Comparison of ENCODE assay signal across 10 mouse cellular contexts in the genomic region with DNA sequence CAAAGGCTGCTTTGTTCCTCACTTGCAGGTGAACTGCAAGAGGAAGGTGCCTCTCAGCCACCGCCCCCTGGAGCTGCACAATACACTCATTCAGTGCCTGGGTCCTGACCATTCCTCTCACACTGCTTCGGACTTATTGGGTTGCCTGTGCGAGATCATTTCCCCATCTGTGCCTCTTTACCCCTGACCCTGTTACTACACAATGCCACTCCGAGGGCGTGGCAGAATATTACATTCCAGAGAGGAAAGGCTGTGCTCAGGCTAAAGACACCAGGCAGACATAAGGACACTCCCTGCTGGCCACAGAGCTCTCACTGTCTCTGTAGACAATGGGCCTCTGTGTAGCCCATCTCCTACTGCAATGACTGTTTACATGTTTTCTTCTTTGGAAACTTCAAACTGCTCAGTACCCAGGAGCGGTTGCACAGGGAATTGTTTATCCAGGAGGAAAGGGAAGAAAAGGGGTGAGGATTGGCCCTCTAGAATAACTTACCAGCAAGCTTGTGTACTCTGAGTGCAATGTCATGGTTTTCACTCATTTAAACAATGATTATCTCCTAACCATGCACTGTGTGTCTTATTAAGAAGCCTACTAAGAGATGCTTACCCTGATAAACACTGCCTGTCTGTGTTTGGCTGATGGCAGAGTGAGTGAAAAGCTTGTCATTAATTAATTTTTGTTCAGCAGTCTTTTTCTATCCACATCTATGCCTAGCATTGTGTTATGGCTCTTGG.
DNase-seq lines count a peak whose midpoint lies in the region; ATAC-seq lines count a peak whose summit lies in the region.
"Had no signal": no experiment of that assay in that cellular context is flagged by ENCODE, and none has a peak within 500 bp of the region (broad histone marks: within the 10 kb centered on the region; RNA-seq: fewer than 3 reads in every experiment).

No protein-coding gene starts in this region.

- H3K27ac ChIP-seq in intestine, embryonic 14.5 days (ENCODE audit: low read depth), result peak overlapping the region; percentile 79
- H3K27ac ChIP-seq in neural tube, embryonic 15.5 days (replicated peaks), result no peak overlapping the region
- H3K27ac ChIP-seq: heart, embryonic 15.5 days had no signal

- H3K27me3 ChIP-seq in intestine, embryonic 14.5 days (replicated peaks; ENCODE audit: control insufficient read depth, insufficient read depth, low read length), result no peaks in the 10 kb centered on the region
- H3K27me3 ChIP-seq in neural tube, embryonic 15.5 days (replicated peaks), result no peaks in the 10 kb centered on the region
- H3K27me3 ChIP-seq: heart, embryonic 15.5 days had no signal

- no peak overlapping the region for H3K4me3 ChIP-seq in intestine, embryonic 14.5 days (ENCODE audit: low read depth, low read length)
- no peak overlapping the region for H3K4me3 ChIP-seq in neural tube, embryonic 15.5 days (replicated peaks)
- H3K4me3 ChIP-seq: heart, embryonic 15.5 days had no signal

- no peaks in the 10 kb centered on the region for H3K4me1 ChIP-seq in intestine, embryonic 14.5 days (replicated peaks; ENCODE audit: control insufficient read depth, insufficient read depth, low read length)
- 0 out of 2 replicates have a peak, but pooled peaks cover 7% of the 10 kb centered on the region for H3K4me1 ChIP-seq in neural tube, embryonic 15.5 days
- H3K4me1 ChIP-seq: heart, embryonic 15.5 days had no signal

- peak; percentile 97 for ATAC-seq in intestine, embryonic 14.5 days (replicated peaks; ENCODE audit: low FRiP score, low TSS enrichment, low read depth)
- ATAC-seq in neural tube, embryonic 15.5 days (ENCODE audit: low FRiP score), result peak; percentile 38

- intact Hi-C loops in left cerebral cortex, postnatal 10 days (cut with DNase I), result no loop called here

- no peak overlapping the region for H3K4me2 ChIP-seq in intestine, embryonic 14.5 days (ENCODE audit: low read length)
- H3K4me2 ChIP-seq in neural tube, embryonic 15.5 days, result no peak overlapping the region
- H3K4me2 ChIP-seq: heart, embryonic 15.5 days had no signal

- H3K9me3 ChIP-seq in intestine, embryonic 14.5 days (ENCODE audit: control insufficient read depth, low read length), result no peaks in the 10 kb centered on the region
- no peaks in the 10 kb centered on the region for H3K9me3 ChIP-seq in neural tube, embryonic 15.5 days (replicated peaks)
- H3K9me3 ChIP-seq: heart, embryonic 15.5 days had no signal

- WGBS in intestine, embryonic 14.5 days, result 49% methylated on average over 6 of the region's 6 CpGs
- 27% methylated on average over 6 of the region's 6 CpGs for WGBS in neural tube, embryonic 15.5 days

- no peaks in the 10 kb centered on the region for H3K36me3 ChIP-seq in intestine, embryonic 14.5 days (ENCODE audit: control insufficient read depth, insufficient read depth, low read length)
- H3K36me3 ChIP-seq in neural tube, embryonic 15.5 days, result no peaks in the 10 kb centered on the region
- H3K36me3 ChIP-seq: heart, embryonic 15.5 days had no signal

- no peak overlapping the region for H3K9ac ChIP-seq in intestine, embryonic 14.5 days (ENCODE audit: low read length)
- no peak overlapping the region for H3K9ac ChIP-seq in neural tube, embryonic 15.5 days (replicated peaks)
- H3K9ac ChIP-seq: heart, embryonic 15.5 days had no signal

- DNase-seq in left cerebral cortex, adult 11 months (ENCODE audit: low spot score), result peak; percentile 7
- no peak for DNase-seq in left cerebral cortex, postnatal 10 days (ENCODE audit: extremely low spot score in 1 of 2, low spot score in 2 of 2)
- peak; percentile 65 for DNase-seq in embryo, embryonic 10.5 days (ENCODE audit: low spot score)
- DNase-seq in intestine, embryonic 14.5 days (ENCODE audit: low spot score), result peak; percentile 67
- no peak for DNase-seq in ovary, postnatal 14 days (ENCODE audit: low spot score)
- DNase-seq in kidney, adult 11 months, result no peak
- DNase-seq in thymus, postnatal 0 days (ENCODE audit: low spot score), result no peak
- DNase-seq: cerebellum, postnatal 14 days had no signal

Comparison
In these comparisons a context has a peak if more than half of its experiments do, and no peak if none do; other contexts are left out.
1. DNase-seq: peak in left cerebral cortex, adult 11 months (single experiment), embryo, embryonic 10.5 days (single experiment) and intestine, embryonic 14.5 days (single experiment); none in left cerebral cortex, postnatal 10 days (0 of 2), ovary, postnatal 14 days (single experiment), kidney, adult 11 months (single experiment) and thymus, postnatal 0 days (single experiment).